Mouse (Mus musculus) G1E (cell line): ENCODE data around the gene Defb43. TPM values are rescaled to one million over a fixed set of nuclear protein-coding genes. Genes with fewer than 3 reads are reported as not detected.

Experiments used
- ATAC-seq: 2 replicates; pipeline ENCODE4 v1.8.0; 2016; ENCODE audit warnings: mild to moderate bottlenecking; ENCODE audit not compliant: insufficient number of reproducible peaks, poor library complexity, low FRiP score, severe bottlenecking; ENCODE audit errors: extremely low read depth
- DNase-seq: peaks from one replicate; pipeline ENCODE4 v3.0.0; 2012; ENCODE audit warnings: low spot score
- H3K27me3 ChIP-seq: 2 replicates; pipeline ENCODE4 v1.6.1; 2012; ENCODE audit warnings: mild to moderate bottlenecking, low read length, inconsistent platforms; ENCODE audit not compliant: insufficient read depth
- H3K36me3 ChIP-seq: replicated peaks from 2 replicates; pipeline ENCODE3; 2012; ENCODE audit warnings: mild to moderate bottlenecking, inconsistent platforms
- H3K4me1 ChIP-seq: 2 replicates; pipeline ENCODE4 v1.6.1; 2012; ENCODE audit warnings: low read depth, low read length, inconsistent platforms, mixed read lengths; ENCODE audit not compliant: insufficient read depth
- H3K4me3 ChIP-seq: 2 replicates; pipeline ENCODE4 v1.5.1; 2012; ENCODE audit warnings: low read depth, mild to moderate bottlenecking, inconsistent platforms, low read length, moderate library complexity, mixed read lengths
- H3K9me3 ChIP-seq: replicated peaks from 2 replicates; pipeline ENCODE4 v1.6.1; 2012; ENCODE audit warnings: inconsistent platforms
- CTCF ChIP-seq: IDR thresholded peaks from 2 replicates; pipeline ENCODE4 v1.5.1; 2012; ENCODE audit warnings: low read depth, low read length, inconsistent platforms, mixed read lengths
- GATA1 ChIP-seq: IDR thresholded peaks from 2 replicates; pipeline ENCODE4 v1.6.1; 2012; ENCODE audit warnings: borderline replicate concordance, low read length, inconsistent platforms, mixed read lengths
- GATA2 ChIP-seq: IDR thresholded peaks from 2 replicates; pipeline ENCODE4 v1.6.1; 2012; ENCODE audit warnings: low read depth, low read length, inconsistent platforms, borderline replicate concordance
- POLR2AphosphoS5 ChIP-seq: IDR thresholded peaks from 2 replicates; pipeline ENCODE4 v1.6.1; 2012; ENCODE audit warnings: low read depth, low read length, inconsistent platforms; ENCODE audit not compliant: insufficient replicate concordance
- TAL1 ChIP-seq: conservative IDR thresholded peaks from 2 replicates; pipeline ENCODE4 v1.6.1; 2012; ENCODE audit warnings: low read depth, low read length, inconsistent platforms, mixed read lengths
- polyA plus RNA-seq: library from polyadenylated mRNA; stranded (reverse); fragments of >175 nt; gene quantifications from 2 replicates; pipeline ENCODE4 v1.2.3, GENCODE M21; 2012
- total RNA-seq, 2 experiments: library from RNA; stranded (forward) in 1 of 2; stranded (reverse) in 1 of 2; fragments of 200-1000 nt in 1 of 2; fragments of >200 nt in 1 of 2; fragmentation: Nextera tagmentation in 1 of 2; gene quantifications; 2 replicates each; pipeline ENCODE4 v1.2.3; 2014 to 2017

The Defb43 gene
- total and polyA plus RNA-seq, 3 experiments = not detected

DNA sequence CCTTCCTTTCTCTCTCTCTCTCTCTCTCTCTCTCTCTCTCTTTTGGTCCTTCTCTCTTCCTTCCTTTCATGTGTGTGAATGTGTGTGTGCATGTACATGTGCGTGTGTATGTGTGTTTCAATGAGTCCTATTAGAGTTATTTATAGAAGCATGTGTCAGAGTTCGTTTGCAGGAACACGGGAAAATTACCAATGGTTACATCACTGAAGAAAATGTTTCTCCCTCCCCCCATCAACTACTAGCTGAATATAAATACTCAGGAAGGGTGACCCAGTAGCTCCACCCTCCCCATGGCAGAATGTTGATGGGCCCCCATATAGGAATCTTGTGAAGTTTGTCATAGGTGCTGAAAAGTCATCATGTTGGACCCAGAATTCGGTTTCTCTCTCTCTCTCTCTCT lies 1.5 kb downstream of the Defb43 start:
- H3K36me3 ChIP-seq = no peaks in the 10 kb centered on the region
- H3K9me3 ChIP-seq = no peaks in the 10 kb centered on the region
- no peak overlapping the region for H3K4me3 ChIP-seq
- TF ChIP-seq TAL1 (no peak), GATA2 (no peak), CTCF (no peak), POLR2AphosphoS5 (no peak), GATA1 (no peak)
- no peaks in the 10 kb centered on the region for H3K4me1 ChIP-seq
- ATAC-seq (no peak), DNase-seq (no peak)
- peaks cover 3% of the 10 kb centered on the region; the same call in 1 of the 2 replicates for H3K27me3 ChIP-seq

GRCm38 (mm10) chr14:63014667-63015066 lies 3.1 kb downstream of the Defb43 start:
- DNase-seq (no peak), ATAC-seq (no peak)
- no peaks in the 10 kb centered on the region for H3K4me1 ChIP-seq
- H3K27me3 ChIP-seq = peaks cover 6% of the 10 kb centered on the region; the same call in 1 of the 2 replicates
- TF ChIP-seq GATA1 = no peak
- TF ChIP-seq POLR2AphosphoS5 = no peak
- no peak for TF ChIP-seq GATA2
- TF ChIP-seq CTCF = no peak
- TF ChIP-seq TAL1 = no peak
- H3K36me3 ChIP-seq = no peaks in the 10 kb centered on the region
- H3K4me3 ChIP-seq = no peak overlapping the region
- H3K9me3 ChIP-seq = no peaks in the 10 kb centered on the region

DNA sequence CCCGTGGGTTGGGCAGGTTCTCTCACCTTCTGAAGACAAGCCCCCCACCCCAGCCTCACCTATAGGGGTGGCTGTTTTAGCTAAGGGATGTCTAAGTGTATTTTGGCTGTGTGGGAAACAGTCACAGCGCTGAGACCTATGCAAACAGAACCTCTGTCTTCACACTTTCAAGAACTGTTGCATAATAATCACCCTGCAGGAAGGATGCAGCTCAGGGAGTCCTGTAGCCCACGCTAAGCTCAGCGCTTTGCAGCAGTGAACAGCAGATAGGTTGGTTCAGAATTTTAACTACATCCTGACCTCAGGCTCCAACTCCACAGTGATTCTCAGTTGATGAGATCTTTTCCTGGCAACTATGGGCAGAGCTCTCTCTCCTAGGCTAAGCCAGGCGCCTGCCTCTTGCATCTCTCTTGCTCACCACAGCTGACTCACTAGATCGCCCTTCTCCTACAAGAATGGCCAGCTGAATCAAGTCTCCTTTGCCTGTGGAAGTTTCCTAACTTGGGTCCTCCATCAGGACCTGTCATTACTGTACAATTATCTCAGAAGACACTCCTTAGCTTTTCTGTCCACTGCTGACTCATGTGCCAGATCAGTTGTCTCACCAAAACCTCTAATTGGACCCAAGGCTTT lies 9.1 kb downstream of the Defb43 start:
- Histone ChIP-seq H3K9me3 (no peaks in the 10 kb centered on the region), H3K4me1 (no peaks in the 10 kb centered on the region), H3K27me3 (peaks cover 8% of the 10 kb centered on the region; the same call in 1 of the 2 replicates), H3K36me3 (no peaks in the 10 kb centered on the region), H3K4me3 (no peak overlapping the region)
- TF ChIP-seq TAL1 (no peak), POLR2AphosphoS5 (no peak), CTCF (no peak), GATA2 (no peak), GATA1 (no peak)
- no peak for ATAC-seq
- no peak for DNase-seq

DNA sequence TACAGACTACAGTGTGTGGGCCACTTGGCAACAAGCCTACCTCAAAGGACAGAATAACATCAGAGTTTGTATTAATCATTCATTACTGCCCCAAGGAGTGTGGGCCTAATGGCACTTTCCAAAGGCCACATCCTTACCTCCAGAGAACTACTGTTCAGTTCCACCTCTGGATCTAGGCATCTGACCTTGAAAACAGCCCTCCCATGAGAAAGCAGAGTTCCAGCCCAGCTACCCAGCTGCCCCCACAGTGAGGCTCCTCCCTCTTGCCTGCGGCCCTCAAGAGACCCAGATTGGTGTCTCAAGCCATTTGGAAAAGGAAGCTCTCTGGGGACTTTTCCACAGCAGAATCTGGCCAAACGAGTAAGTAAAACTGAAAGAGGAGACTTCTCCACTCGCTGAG lies 35.1 kb downstream of the Defb43 start, which contains the start of gene Defb42:
Defb42 (plus strand) TSS at position 301 of the 400 bp plus-strand sequence.
- no peak for DNase-seq
- no peak for ATAC-seq
- Histone ChIP-seq H3K4me3 (no peak within 1 kb of the TSS), H3K36me3 (no peaks in the 10 kb centered on the region), H3K27me3 (peaks cover 8% of the 10 kb centered on the region; the same call in 1 of the 2 replicates), H3K9me3 (no peaks in the 10 kb centered on the region), H3K4me1 (0 out of 2 replicates have a peak, but pooled peaks cover 2% of the 10 kb centered on the region)
- TF ChIP-seq POLR2AphosphoS5 (no peak), GATA1 (no peak), CTCF (no peak), TAL1 (no peak), GATA2 (no peak)

- no peaks in the 10 kb centered on the region for H3K9me3 ChIP-seq
- no peak within 1 kb of the TSS for H3K4me3 ChIP-seq
- no peak for TF ChIP-seq TAL1
- TF ChIP-seq GATA1 = no peak
- no peak for TF ChIP-seq GATA2
- ATAC-seq (no peak), DNase-seq (no peak)
- H3K27me3 ChIP-seq = peaks cover 11% of the 10 kb centered on the region; the same call in 1 of the 2 replicates
- H3K4me1 ChIP-seq = no peaks in the 10 kb centered on the region
- H3K36me3 ChIP-seq = no peaks in the 10 kb centered on the region
Measured at GRCm38 (mm10) chr14:63049910-63050370, 38.4 kb downstream of the Defb43 start, which contains the start of gene Defb30. Defb30 (minus strand) TSS chr14:63049960.

- TF ChIP-seq TAL1 (no peak), POLR2AphosphoS5 (no peak), CTCF (peak; percentile 58)
- Histone ChIP-seq H3K4me1 (no peaks in the 10 kb centered on the region), H3K9me3 (no peaks in the 10 kb centered on the region), H3K4me3 (no peak overlapping the region), H3K27me3 (peaks cover 11% of the 10 kb centered on the region; the same call in 1 of the 2 replicates), H3K36me3 (no peaks in the 10 kb centered on the region)
- ATAC-seq (no peak), DNase-seq (peak; percentile 47)
Measured at GRCm38 (mm10) chr14:63050769-63051168, 39.2 kb downstream of the Defb43 start.

- DNase-seq = no peak
- no peaks in the 10 kb centered on the region for H3K4me1 ChIP-seq
- H3K36me3 ChIP-seq = no peaks in the 10 kb centered on the region
- ATAC-seq = no peak
- no peaks in the 10 kb centered on the region for H3K9me3 ChIP-seq
- TF ChIP-seq POLR2AphosphoS5 (no peak), CTCF (no peak), GATA2 (no peak), GATA1 (no peak), TAL1 (no peak)
- H3K4me3 ChIP-seq = no peak overlapping the region
- H3K27me3 ChIP-seq = peaks cover 8% of the 10 kb centered on the region; the same call in 1 of the 2 replicates
Measured at GRCm38 (mm10) chr14:63054729-63055128, 43.2 kb downstream of the Defb43 start.
